Mouse (Mus musculus): ENCODE data around the gene Zpbp2.

Gene Zpbp2

GRCm38 (mm10) chr11:98590548-98591445 lies 39.9 kb downstream of the Zpbp2 start:
- peak; percentile 79 for DNase-seq

- DNase-seq, result peak; percentile 44
These were observed 44.1 kb downstream of the Zpbp2 start for GRCm38 (mm10) chr11:98595021-98595420.

- DNase-seq, result peak; percentile 52
These were observed 44.6 kb downstream of the Zpbp2 start for GRCm38 (mm10) chr11:98595473-98595872.

- no peak for DNase-seq
These were observed 45.1 kb downstream of the Zpbp2 start for GRCm38 (mm10) chr11:98595955-98596354.

GRCm38 (mm10) chr11:98597363-98597762 lies 46.5 kb downstream of the Zpbp2 start:
- DNase-seq, result peak; percentile 92

GRCm38 (mm10) chr11:98597991-98598390 lies 47.1 kb downstream of the Zpbp2 start, which contains the start of gene Lrrc3c:
TSS of gene Lrrc3c (plus strand) at chr11:98598291.
- peak; percentile 79 for DNase-seq

GRCm38 (mm10) chr11:98598851-98599290 lies 48.0 kb downstream of the Zpbp2 start:
- peak; percentile 87 for DNase-seq

- peak; percentile 91 for DNase-seq
These were observed 48.4 kb downstream of the Zpbp2 start for GRCm38 (mm10) chr11:98599291-98599690.

- DNase-seq, result peak; percentile 76
These were observed 51.3 kb downstream of the Zpbp2 start for GRCm38 (mm10) chr11:98602090-98602690.

- DNase-seq, result peak; percentile 33
These were observed 53.1 kb downstream of the Zpbp2 start for GRCm38 (mm10) chr11:98603953-98604352.

- DNase-seq, result peak; percentile 79
These were observed 54.0 kb downstream of the Zpbp2 start for GRCm38 (mm10) chr11:98604911-98605310.

GRCm38 (mm10) chr11:98606763-98607162 lies 55.9 kb downstream of the Zpbp2 start:
- DNase-seq, result peak; percentile 73
